Mouse (Mus musculus) left cerebral cortex, adult 8-10 months (tissue): ENCODE measurements around the gene Cxcl14. TPM values are rescaled to one million over a fixed set of nuclear protein-coding genes. Genes with fewer than 3 reads are reported as not detected.

Experiments used
- DNase-seq, 2 experiments: peaks; one replicate each; pipeline ENCODE4 v3.0.0; 2022; ENCODE audit warnings: low spot score in 2 of 2
- total RNA-seq, 4 experiments: library from RNA; stranded (reverse); gene quantifications; 2 replicates each; pipeline ENCODE4 v1.2.4; 2022

The Cxcl14 gene
- total RNA-seq, 4 experiments from 2014 or later, result 124 to 142 (median 136) TPM

- DNase-seq, result peak in 1 of 2 experiments; percentile 39
Measured at GRCm38 (mm10) chr13:56251924-56252619, 44.3 kb downstream of the Cxcl14 start, which contains the start of gene Neurog1. TSS of gene Neurog1 (minus strand) at chr13:56252163.

DNA sequence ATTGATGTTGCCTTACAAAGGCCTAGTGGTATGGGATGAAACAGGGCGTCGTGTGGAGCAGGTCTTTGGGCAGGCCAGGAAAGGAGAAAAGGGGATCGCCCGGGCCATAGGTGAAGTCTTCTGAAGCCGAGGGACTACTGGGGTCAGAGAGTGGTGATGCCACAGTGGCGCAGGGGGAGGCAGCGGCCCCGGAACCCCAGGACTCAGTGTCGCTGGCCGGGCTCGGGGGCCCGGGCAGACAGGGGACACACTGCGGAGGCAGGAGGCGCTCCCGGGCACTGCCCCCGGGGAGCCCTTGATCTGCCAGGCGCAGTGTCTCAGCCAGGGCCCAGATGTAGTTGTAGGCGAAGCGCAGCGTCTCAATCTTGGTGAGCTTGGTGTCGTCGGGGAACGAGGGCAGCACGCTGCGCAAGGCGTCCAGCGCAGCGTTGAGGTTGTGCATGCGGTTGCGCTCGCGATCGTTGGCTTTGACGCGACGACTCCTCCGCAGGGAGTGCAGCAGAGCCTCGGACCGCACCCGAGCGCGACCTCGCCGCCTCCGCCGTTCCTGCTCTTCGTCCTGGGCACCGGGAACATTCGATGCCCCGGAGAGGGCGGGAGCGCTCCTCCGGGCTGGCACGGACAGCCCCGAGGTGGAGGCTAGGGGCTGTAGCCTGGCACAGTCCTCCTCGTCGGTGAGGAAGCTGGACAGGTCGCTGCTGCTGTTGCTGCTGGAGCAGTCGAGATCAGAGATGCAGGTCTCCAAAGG, 45.0 kb downstream of the Cxcl14 start:
- DNase-seq, result no peak

- no peak for DNase-seq
Measured at GRCm38 (mm10) chr13:56250551-56251161, 45.7 kb downstream of the Cxcl14 start.

- no peak for DNase-seq
Measured at GRCm38 (mm10) chr13:56249593-56250341, 46.6 kb downstream of the Cxcl14 start.

DNA sequence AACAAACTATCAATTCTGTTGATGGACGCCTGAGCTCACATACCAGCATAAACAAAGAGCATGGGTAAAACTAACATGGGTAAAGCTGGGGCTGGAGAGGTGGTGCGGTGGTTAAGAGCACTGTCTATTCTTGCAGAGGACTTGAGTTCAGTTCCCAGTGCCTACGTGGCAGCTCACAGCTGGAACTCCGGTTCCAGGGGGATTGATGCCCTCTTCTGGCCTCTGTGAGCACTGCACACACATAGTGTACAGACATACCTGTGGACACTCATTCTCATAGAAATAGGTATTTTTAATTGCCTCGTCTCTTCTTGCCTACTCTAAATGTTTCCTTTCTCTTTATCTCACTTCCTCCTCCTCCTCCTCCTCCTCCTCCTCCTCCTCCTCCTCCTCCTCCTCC, 53.2 kb downstream of the Cxcl14 start:
- no peak for DNase-seq

DNA sequence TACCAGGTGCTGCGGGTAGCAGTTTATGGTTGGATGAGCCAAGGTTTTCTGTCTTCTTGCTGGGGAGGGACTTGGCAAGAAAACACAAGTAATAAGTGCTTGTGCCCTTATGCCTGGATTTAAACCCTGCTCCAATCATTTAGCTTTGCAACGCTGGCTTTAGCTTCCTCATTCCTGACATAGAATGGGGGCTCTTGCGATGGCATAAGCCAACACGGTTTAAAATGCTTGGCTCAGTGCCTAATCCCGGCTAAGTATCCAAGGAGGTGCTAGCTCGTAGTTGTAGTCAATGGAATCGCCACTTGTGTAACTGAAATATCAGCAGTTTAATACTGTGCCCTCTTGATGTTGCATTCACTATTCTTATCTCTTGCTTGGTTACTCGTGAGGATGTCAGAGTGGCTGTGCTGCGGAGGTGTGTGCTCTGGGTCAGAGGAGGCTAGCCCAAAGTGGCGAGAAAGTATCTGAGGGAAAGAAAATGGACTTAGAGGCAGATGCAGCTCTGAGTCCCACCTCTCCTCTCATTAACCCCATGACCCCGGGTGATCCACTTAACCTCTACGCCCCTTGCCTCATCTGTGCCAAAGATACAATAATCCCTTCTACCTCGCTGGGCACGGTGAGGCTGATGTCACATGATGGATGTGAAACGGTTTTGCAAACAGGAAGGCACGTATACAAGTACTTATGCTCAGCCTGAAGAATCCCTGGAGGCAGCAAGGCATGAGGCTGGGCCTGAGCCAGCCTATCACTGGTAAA, 56.2 kb downstream of the Cxcl14 start:
- DNase-seq, result no peak

Other genes with a start within 250 kb of the Cxcl14 start
- gene H2afy, start 160.2 kb downstream of the Cxcl14 start, total RNA-seq, result 100 to 1,000 TPM in 3 of 4 experiments, 10 to 100 TPM in 1; 93.1 to 120 (median 103) TPM
- gene Tifab, start 117.7 kb downstream of the Cxcl14 start, total RNA-seq, result 1 to 10 TPM; 2.1 to 4.6 (median 3.0) TPM
- not detected for gene Neurog1, start 44.4 kb downstream of the Cxcl14 start, total RNA-seq
- gene Gm3045, start 130.0 kb upstream of the Cxcl14 start, total RNA-seq, result not detected
- under 1 TPM in 2 of 4 experiments, not detected in 2; 0.09 to 0.11 TPM for gene Slc25a48, start 141.8 kb upstream of the Cxcl14 start, total RNA-seq
- gene Il9, start 185.7 kb upstream of the Cxcl14 start, total RNA-seq, result not detected
- gene Fbxl21, start 225.9 kb upstream of the Cxcl14 start, total RNA-seq, result 10 to 100 TPM; 11.7 to 14.0 (median 11.9) TPM